Mouse (Mus musculus) E14TG2a.4 (cell line): ENCODE measurements around the gene Slc6a6.

Experiments used
- H3K27me3 ChIP-seq: 2 replicates; pipeline ENCODE4 v1.6.1; 2014; ENCODE audit warnings: low read length, control low read depth; ENCODE audit not compliant: insufficient read depth
- H3K36me3 ChIP-seq: 2 replicates; pipeline ENCODE4 v1.6.1; 2014; ENCODE audit warnings: low read length, control low read depth; ENCODE audit not compliant: insufficient read depth
- H3K4me1 ChIP-seq: replicated peaks from 2 replicates; pipeline ENCODE4 v1.6.1; 2014; ENCODE audit warnings: low read depth, low read length, control low read depth
- H3K4me3 ChIP-seq: replicated peaks from 2 replicates; pipeline ENCODE4 v1.5.1; 2014; ENCODE audit warnings: mild to moderate bottlenecking, low read length
- H3K9me3 ChIP-seq: 2 replicates; pipeline ENCODE4 v1.6.1; 2014; ENCODE audit warnings: low read length, control low read depth
- CTCF ChIP-seq: conservative IDR thresholded peaks from 2 replicates; pipeline ENCODE4 v1.5.1; 2014; ENCODE audit warnings: low read length
- NANOG ChIP-seq: IDR thresholded peaks from 2 replicates; pipeline ENCODE4 v1.6.1; 2014; ENCODE audit warnings: borderline replicate concordance, low read length, mixed read lengths
- POU5F1 ChIP-seq: IDR thresholded peaks from 2 replicates; pipeline ENCODE4 v1.6.1; 2014; ENCODE audit warnings: low read length, borderline replicate concordance

Slc6a6 gene

DNA sequence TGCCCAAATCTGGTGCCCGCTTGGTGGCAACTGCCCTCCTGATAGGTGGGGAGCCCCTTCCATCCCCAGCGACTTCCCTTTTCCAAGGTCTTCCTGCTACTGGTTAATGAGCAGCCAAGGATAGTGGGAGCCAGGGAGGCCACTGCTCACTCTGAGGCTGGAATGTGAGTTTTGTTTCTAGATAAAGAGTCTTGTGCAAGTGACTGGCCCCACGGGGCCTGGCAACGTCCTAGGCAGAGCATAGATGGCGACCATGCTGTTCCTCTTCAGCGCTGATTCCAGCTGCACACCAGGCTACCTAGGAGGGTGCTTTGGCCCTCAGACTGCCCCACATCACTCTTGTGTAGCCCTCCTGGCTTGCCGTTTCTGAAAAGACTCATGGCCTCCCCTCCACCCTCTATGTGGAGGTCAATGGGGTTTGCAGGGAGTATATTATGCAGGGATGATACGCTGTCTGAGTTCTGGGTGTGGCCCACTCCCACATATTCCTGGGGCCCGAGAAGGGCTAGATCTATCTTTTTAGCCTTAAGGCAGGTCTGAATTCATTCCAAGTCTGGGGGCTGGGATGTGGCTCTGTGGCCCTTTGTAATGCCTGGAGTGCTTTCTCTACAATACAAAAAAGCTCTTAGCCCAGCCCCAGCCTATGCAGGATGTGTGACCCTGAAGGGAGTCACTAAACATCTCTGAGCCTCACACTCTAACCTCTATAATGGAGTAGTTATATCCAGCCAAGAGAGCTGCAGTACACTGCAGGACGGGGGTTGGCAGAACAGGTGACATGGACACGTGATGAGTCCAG is 17.2 kb downstream of the Slc6a6 start:
- Histone ChIP-seq H3K4me1 (peaks cover 99% of the 10 kb centered on the region), H3K36me3 (peaks cover 88% of the 10 kb centered on the region), H3K27me3 (no peaks in the 10 kb centered on the region), H3K9me3 (no peaks in the 10 kb centered on the region), H3K4me3 (peak overlapping the region; percentile 71)
- peak; percentile 68; the same call in 1 of the 2 replicates for TF ChIP-seq NANOG
- no peak for TF ChIP-seq POU5F1
- TF ChIP-seq CTCF = no peak

DNA sequence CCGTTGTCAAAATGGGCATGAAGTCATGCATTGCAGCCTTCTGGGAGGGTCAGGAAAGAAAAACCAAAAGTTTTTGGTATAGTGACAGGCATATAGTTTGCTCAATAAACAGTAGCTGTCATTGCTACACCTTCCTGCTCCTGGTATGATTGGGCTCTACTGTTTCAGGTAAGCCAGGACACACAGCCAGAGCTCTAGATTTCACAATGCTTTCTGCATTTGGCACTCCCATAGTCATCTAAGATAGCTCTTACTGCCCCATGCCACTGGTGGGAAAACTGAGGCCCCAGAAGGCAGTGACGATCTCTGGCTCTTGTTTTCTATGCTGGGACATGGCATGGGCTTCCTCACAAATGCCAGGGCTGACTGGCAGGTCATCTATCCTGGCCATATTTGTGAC is 19.6 kb downstream of the Slc6a6 start:
- Histone ChIP-seq H3K9me3 (no peaks in the 10 kb centered on the region), H3K4me1 (peaks cover 99% of the 10 kb centered on the region), H3K36me3 (peaks cover 82% of the 10 kb centered on the region), H3K27me3 (no peaks in the 10 kb centered on the region), H3K4me3 (peak overlapping the region; percentile 48)
- TF ChIP-seq POU5F1 (no peak), NANOG (no peak), CTCF (no peak)

DNA sequence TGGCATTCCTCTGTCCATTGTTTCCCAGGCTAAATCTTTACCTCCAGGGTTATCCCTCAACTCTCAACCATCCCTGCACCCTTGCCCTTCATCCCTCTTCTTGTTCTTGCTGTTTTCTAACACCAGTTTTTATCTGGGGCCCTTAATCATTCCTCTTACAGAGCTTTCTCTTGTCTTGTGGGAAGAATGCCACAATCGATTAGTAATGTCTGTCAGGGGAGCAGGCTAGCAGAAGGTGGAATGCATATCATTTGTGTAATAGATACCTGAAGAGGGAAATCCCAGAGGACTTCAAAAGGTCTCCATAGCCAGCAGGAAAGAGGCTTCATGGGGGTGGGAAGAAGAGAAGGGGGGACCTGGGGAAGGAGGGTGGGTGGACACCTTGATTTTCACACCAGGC is 20.6 kb downstream of the Slc6a6 start:
- Histone ChIP-seq H3K4me1 (peaks cover 95% of the 10 kb centered on the region), H3K36me3 (peaks cover 76% of the 10 kb centered on the region), H3K9me3 (no peaks in the 10 kb centered on the region), H3K4me3 (peak overlapping the region; percentile 48; the same call in 1 of the 2 replicates), H3K27me3 (no peaks in the 10 kb centered on the region)
- TF ChIP-seq NANOG (no peak), CTCF (no peak), POU5F1 (no peak)

DNA sequence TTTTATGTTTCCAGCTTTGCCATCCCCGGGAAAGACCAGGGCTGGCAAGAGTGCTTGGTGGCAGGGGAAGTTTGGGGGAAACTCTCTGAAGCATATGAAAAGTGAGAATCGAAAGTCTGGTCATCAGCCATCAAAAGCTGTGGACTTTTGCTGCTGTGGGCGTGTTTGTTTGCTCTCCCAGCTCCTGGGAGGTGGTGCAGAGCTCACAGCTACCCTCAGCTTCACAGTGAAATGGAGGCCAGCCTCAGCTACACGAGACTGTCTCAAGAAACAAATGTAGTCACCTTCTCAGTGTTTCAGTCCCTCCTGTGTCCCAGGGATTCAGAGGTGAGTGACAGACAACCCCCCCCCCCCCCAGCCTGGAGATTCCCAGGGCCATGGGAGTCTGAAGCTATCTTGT is 21.8 kb downstream of the Slc6a6 start:
- H3K4me3 ChIP-seq = peak overlapping the region; percentile 49
- TF ChIP-seq NANOG (no peak), CTCF (no peak), POU5F1 (no peak)
- H3K36me3 ChIP-seq = peaks cover 64% of the 10 kb centered on the region

DNA sequence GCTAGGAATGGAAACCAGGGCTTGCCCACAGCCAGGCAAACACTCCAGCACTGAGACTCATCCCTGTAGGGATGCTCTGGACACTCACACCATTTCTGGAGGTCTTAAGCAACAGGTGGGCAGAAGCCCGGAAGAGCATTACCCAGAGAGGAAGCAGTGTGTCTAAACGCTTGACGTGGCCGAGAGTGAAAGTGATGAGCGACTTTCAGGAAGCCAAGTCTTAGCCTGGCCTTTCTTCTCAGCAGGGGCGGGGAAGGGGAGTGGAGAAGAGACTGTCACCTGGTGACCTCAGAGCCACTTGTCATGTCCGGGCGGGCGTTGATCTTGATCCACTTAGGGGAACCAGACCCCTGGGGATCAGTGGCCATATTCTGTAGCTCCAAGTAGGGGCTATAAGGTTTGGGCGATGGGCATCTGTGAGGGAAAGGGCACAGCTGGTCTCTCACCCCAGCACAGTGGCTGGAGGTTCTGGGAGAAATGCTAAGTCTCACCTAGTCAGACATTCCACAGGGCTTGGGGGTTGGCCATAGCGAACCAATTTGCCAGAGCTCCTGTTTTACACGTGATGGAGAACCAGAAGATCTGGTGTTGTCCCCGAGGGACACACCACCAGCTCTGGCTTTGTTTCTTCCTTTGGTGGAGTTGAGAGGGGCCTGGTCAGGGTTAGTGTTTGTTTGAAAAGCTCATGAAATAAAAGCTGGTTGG is 22.4 kb downstream of the Slc6a6 start:
- Histone ChIP-seq H3K4me1 (peaks cover 94% of the 10 kb centered on the region), H3K27me3 (no peaks in the 10 kb centered on the region), H3K36me3 (peaks cover 61% of the 10 kb centered on the region), H3K4me3 (peak overlapping the region; percentile 49), H3K9me3 (no peaks in the 10 kb centered on the region)
- TF ChIP-seq NANOG = no peak
- no peak for TF ChIP-seq CTCF
- TF ChIP-seq POU5F1 = no peak

More for the DNA sequence above, 21.8 kb downstream of the Slc6a6 start:
- Histone ChIP-seq H3K9me3 (no peaks in the 10 kb centered on the region), H3K27me3 (no peaks in the 10 kb centered on the region), H3K4me1 (peaks cover 94% of the 10 kb centered on the region)

DNA sequence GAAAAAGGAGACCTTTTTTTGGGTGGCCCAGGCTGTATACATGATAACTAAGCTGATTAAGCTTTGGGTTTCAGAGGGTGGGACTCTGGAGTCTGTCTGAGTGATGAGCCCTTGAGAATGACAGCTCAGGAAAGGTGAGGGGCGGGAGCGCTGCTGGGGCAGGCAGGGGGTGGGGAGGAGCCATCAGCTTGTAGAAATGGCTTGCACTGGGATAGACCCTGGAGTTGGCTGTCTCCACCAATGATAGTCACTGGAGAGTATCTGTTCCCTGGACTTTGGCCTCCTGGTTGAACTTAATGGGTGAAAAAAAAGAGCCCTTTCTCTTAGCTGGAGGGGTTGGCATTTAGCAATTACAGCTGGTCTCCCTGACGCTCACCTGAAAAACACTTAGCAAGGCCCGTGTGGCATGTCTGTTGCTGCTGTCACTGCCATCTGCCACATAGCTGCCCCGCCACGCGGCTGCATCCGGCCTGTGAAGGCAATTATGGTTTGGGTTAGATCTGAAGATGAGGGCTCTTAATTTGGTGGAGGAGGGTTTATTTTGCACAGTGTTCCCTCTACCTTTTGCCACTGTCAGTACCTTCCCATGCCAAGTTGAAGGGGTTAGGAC is 23.5 kb downstream of the Slc6a6 start:
- peak overlapping the region; percentile 45 for H3K4me3 ChIP-seq
- peaks cover 94% of the 10 kb centered on the region for H3K4me1 ChIP-seq
- no peaks in the 10 kb centered on the region for H3K9me3 ChIP-seq
- no peak for TF ChIP-seq NANOG
- no peak for TF ChIP-seq POU5F1
- no peak for TF ChIP-seq CTCF
- no peaks in the 10 kb centered on the region for H3K27me3 ChIP-seq
- H3K36me3 ChIP-seq = peaks cover 62% of the 10 kb centered on the region

DNA sequence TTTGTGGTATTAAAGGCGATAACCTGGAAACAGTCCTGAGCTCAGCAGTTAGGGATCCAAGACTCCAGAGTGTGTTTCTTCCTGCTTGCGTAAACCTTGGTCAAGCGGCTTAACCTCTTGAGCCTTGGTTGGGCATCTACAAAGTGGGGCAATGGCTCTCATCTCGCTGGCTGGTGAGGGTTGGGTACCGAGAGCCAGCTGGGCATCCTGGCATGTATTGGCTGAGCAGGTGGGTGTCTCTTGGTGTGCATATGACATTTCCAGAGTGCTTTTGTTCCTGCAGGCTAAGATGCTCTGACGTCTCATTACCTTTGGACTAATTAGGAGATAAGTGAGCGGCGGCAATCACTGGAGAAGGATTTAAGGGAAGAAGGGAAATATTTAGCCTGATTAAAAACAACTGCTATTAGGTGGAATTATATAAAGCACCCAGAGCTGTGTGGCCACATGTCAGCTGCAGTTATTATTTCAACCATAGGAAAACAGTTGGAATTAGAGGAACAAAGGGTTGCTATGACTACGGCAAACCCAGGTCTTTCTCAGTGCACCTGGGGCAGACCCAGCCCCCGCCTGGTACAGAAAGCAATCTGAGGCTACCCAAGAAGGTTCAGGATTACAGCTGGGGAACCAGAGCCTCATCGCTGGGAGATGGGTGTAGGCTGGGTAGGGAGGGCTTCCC is 24.2 kb downstream of the Slc6a6 start:
- peaks cover 61% of the 10 kb centered on the region for H3K36me3 ChIP-seq
- no peaks in the 10 kb centered on the region for H3K9me3 ChIP-seq
- no peaks in the 10 kb centered on the region for H3K27me3 ChIP-seq
- peaks cover 94% of the 10 kb centered on the region for H3K4me1 ChIP-seq
- TF ChIP-seq POU5F1 = no peak
- TF ChIP-seq NANOG = no peak
- TF ChIP-seq CTCF = no peak
- H3K4me3 ChIP-seq = peak overlapping the region; percentile 14

DNA sequence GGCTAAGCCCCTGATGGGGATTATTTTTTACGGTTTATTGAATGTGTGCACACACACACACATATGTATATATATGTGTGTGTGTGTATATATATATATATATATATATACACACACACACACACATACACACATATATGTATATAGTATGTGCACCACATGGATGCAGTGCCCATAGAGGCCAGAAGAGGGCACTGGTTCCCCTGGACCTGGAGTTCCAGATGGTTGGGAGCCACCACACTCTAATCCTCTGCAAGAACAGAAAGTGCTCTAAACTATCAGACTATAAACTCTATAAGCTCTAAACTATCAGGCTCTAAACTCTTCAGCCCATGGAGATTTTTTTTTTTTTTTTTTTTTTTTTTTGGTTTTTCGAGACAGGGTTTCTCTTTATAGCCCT is 25.1 kb downstream of the Slc6a6 start:
- TF ChIP-seq CTCF (peak; percentile 59), NANOG (no peak)
- Histone ChIP-seq H3K27me3 (no peaks in the 10 kb centered on the region), H3K4me1 (peaks cover 94% of the 10 kb centered on the region)

More for the DNA sequence above, 25.1 kb downstream of the Slc6a6 start:
- Histone ChIP-seq H3K36me3 (peaks cover 59% of the 10 kb centered on the region), H3K9me3 (no peaks in the 10 kb centered on the region), H3K4me3 (no peak overlapping the region)
